Mouse (Mus musculus) layer of hippocampus, adult 9-10 months (tissue): ENCODE results near the gene Plpp1.

Experiments
- DNase-seq: peaks from one replicate; pipeline ENCODE4 v3.0.0; 2022; ENCODE audit warnings: low spot score

Gene Plpp1

DNA sequence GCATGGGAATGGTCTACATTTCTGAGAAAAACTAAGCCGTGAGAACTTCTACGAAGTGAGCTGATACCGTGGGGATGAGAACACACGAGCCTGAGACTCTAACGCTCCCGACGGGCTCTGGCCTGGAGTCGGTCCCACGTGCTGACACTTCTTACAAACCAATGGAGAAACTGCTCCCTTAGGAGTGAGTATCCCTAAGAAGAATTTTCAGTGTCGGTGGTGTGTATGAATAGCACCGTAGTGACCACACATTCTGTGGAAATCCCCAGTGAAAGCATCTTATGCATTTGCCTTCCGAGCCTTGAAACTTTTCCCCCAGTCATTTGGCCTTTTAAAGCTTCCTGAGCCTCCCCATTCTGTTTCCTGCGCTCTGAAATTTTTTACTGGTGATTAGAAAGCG, 27.7 kb upstream of the Plpp1 start:
- DNase-seq = no peak

DNA sequence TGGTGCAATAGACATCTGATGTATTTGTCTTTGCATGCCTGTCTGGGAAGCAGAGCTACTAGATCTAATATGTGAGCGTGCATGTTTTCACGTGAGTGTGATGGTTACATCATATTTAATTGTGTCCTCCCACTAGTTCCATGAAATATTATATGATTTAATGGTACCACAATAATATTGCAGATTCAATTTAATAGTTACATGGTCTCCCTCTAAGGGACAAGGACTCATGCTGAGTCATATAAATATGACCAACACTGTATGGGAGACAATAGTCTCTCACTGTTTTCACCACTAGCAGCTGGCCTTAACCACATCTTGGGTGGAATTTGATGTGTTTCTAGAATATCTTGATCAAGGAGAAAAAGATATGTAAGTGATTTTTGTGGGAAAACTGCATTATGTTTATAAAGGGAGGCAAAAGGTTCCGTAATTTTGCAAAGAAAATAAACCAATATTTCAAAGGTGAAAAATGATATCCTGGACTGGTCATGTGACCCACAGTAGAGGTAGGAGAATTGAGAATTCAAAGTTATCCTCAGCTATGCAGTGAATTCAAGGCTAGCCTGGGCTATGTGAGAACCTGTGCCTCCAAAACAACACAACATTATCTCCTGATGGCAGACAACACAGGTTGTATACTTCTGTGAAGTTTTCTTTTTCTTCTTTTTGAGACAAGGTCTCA, 26.5 kb upstream of the Plpp1 start:
- no peak for DNase-seq

DNA sequence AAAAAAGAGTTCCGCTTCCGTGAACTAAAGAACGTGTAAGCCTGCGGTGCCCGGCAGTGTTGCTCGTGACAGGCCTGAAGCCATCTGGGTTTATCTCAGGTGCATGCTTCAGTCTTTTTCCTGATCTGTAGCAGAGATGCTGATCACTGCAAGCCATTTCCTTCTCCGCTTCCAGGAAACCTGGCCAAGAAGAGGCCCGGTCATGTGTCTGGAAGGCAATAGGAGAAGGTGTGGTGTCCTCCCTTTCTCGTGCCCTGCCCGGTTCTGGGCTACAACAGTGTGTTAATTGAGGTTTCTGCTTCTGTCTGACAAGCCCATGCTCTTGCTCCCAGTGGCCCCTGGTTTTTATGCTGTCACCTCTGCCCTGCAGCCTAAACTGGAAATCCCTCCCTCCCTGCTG, 24.7 kb upstream of the Plpp1 start:
- no peak for DNase-seq

DNA sequence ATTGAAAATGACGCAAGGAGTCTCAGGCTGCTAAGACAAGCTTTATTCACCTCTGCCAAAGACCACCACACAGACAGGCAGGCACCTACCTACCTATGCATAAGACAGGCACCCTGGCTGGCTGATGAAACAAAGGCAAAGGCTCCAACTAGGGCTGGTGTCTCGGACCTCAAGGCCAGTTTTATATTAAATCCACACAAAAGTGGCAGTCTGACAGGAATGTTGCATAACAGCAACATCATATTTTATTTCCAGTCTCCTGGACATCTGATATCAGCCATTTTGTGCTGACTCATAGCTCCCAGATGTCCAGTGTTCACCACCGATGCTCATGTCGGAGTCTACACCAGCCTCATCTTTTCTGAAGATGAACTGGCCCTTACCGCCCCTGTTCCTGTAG, 22.2 kb upstream of the Plpp1 start:
- no peak for DNase-seq

DNA sequence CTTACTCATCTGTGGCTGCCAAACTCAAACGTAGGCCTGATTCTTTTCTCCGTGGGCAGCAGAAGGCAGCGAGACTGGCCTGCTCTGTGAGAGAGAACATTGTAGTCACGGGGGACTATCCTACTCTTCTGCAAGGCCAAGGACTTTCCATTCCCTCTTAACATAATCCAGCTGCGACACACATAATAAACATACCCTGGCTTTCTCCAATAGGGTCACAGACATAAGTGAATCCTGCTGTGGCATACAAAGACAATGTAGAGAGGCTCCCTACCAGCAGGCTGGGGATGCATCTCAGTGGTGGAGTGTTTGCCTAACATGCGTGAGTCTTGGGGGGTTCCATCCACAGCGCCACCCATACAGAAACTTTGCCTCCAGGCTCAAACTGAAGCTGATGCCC, 15.3 kb upstream of the Plpp1 start:
- DNase-seq = no peak

DNA sequence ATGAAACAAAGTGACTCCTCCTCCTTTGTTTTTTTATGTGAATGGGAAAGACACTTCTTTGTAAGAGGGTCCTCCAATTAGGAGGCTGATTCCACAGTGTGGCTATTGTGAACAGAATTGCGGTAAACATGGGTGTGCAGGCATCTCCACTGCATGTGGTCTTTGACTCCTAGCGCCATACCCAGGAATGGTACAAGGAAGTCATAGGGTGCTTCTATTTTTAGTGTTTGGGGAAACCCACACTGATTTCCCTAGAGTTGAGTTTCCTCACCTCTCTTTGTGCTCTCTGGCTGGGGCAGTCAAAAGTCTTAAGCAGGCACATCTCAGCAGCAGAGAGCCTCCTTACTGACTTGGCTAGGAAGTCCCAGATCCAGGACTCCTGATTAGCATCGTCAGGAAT, 14.4 kb upstream of the Plpp1 start:
- no peak for DNase-seq

DNA sequence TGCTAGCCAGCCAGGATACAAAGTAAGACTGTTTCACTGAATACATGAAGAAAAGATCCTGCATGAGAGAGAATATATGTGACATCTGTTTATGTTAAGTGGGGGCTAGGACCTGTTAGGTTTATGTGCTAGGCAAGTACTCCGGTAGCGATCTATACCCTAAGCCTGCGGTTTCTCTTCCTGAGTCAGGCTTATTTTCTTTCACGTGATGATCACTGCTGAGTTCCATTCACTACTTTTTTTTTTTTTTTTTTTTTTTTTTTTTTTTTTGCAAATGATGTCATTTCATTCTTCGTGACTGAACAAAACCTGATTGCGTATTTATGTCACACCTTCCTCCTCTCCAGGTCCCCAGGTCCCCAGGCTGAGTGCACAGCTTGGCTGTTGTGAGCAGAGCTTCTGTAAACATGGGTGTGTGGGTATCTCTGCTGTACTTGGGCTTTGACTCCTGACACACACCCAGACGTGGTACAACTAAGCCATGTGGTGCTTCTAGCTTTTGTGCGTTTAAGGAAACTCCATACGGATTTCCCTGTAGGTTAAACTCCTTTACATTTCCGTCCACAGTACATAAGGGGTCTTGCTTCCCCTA, 13.6 kb upstream of the Plpp1 start:
- DNase-seq = no peak

DNA sequence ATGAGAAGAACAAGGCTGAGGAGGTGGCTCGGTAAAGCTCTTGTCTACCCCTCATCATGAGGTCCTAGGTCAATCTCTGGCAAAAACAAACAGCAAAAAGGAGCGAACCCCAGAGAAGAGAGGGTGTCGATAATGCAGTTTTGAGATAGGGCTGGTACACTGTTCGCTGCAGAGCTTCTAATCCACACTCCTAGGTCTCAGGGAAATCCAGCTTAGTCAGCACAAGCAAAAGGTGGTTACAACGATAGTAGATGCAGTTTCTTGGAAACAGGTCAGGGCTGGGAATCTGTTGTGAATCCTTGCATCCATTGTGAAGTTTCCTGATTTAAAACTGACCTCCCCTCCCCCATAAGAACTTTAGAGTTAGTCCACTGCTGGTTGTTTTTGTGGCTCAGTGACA, 9.8 kb upstream of the Plpp1 start:
- DNase-seq = no peak

DNA sequence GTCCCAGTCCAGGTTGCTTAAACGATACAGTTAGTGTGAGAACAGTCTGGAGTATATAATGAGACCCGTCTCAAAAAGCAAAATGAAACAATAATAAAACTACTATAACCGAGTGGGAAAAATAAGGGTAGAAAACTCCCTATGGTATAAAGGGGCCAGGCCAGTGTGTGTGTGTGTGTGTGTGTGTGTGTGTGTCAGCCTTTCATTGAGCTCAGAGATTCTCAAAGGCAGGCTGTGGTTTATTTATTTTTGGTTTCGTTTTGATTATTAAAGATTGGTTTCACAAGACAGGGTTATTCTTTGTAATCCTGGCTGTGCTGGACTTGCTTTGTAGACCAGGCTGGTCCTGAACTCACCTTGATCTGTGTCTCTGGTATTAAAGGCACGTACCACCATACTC, 8.7 kb upstream of the Plpp1 start:
- DNase-seq = no peak

DNA sequence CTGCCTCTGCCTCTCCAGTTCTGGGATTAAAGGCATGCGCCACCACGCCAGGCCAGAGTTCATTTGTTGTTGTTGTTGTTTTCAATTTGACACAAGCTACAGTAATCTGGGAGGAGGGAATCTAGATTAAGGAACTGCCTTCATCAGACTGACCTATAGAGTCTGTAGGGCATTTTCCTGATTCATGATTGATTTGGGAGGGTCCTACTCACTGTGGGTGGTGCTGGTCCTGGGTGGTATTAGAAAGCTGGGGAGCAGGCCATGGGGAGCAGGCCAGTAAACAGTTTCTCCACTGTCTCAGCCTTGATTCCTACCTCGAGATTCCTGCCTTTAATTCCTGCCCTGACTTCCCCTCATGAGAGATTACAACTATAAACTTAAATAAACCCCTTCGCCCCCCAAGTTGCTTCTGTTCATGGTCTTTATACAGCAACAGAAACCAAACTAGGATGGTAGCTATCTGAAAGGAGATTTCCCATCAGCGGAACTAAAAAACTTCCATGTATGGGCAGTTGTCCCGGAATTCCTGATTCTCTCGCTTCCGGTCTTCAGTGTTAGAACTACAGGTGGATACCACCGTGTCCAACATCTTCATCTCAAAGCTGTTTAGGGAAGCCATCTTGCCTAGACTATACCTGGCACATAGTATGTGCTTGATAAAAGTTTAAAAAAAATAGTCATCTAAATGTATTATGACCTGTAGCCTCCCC, 2.2 kb upstream of the Plpp1 start:
- DNase-seq = no peak

DNA sequence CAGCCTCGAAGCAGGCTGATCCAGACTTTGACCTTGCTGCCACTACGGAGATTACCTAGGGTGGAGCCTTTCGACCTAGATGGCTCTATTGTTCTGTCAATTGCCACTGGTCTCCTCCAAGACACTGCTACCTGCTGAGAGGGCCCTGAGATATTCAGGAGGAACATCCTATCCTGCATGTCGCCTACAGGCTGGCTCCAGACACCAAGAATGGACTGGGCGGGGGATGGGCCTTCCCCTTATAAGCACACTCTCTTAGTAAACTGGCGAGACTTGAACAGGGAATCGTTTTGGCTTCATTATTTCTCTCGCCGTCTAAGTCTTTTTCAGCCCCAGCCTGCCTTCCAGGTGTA, 1.7 kb upstream of the Plpp1 start:
- no peak for DNase-seq

DNA sequence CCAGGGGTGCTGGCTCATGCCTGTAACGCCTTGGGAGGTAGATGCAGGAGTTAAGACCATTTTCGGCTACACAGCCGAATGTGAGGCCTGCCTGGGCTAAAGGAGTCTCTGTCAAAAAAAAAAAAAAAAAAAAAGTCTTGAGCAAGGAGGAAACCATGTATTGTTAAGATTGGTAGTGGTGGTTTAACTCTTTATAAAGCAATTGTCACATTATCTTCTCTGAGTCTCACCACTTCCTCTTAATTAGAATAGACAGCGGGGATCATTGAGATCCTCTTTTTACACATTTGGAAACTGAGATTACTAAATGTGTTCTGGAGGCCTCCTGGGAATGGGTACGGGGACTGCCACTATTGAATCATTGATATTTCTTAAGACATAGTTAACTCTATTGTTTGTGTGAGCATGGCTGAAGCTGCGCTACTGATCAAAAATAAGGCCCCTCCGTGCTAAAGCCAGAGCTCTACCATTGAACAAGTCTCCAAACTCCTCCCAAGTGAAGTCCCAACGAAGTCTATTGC, 811 bp upstream of the Plpp1 start:
- DNase-seq = no peak

DNA sequence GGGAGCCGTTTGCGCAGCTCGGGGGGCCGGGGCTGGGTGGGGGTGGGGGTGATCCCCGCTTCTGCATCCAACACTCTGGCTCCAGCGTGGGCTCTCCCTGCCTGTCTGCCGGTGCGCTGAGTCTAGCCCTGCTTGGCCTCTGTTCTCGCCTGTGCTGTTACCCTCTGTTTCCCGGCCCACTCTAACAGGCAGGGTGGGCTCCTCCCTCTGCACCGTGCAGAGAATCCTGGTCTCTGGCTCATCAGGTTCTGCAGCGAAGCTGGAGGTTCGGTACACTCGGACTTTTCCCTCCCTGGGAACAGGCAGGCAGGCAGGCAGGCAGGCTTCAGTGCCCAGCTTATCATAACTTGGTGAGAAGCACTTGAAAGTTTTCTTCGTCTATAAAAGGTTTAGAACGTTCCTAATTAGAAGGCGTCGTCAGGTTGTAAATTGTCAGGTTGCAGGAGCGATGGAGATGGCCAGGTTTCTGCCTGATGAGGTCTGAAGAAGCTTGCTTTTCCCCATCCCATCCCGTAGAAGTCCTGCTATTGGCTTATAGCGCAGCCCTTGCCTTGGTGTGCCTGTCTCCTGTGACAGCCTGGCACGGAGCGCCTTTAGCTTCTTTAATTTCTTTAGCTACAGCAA, 901 bp downstream of the Plpp1 start:
- DNase-seq = peak; percentile 16

DNA sequence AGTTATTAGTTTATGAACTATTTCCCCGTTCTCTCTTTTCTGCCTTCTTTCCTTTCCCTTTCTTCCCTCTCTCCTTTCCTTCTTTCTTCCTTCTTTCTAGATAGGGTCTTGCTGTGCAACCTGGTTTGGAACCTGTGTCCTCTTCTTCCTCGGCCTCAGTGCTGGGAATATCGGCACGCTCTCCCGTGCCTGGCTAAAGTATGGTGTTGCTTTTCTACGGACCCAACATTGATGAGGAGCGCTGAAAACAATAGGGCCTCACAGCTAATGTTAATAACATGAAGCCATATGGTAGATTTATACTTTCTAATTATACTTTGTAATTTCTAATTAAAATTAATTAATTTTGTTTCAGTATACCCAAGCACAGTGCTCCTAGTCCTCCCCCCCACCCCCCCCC, 2.5 kb downstream of the Plpp1 start:
- no peak for DNase-seq

DNA sequence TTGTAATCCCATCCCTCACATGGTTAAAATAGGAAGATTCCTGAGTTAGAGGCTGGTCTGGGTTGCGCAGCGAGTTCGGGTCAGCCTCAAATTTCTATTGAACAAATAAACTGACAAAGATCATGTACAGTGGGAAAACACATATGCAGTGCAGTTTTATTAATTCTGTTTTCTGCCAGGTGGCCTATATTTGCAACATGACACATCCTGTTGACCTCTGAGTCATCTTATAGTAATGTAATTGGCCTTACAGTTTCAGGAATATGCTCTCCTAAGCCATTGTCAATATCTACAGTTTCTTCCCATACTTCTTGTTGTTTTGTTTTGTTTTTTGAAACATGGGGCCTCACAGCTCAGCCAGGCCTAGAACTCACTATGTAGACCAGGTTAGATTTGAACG, 3.1 kb downstream of the Plpp1 start:
- no peak for DNase-seq

DNA sequence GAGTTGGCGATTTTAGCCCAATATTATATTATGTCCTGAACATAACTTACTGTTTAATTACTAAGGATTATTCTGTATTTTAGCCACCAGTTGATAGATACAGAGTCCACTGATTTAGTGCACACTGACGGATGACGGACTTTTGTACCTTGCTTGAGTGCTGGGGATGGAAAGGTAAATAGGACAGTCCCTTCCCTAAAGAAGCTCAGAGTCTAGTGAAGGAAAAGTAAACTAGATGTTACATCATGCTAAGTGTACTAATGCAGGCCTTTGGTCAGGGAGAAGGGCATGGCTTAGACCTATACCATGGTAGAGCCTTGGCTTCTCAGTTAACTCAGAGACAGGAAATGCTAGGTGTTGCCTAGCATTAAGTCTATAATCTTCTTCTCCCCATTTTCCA, 4.9 kb downstream of the Plpp1 start:
- no peak for DNase-seq

DNA sequence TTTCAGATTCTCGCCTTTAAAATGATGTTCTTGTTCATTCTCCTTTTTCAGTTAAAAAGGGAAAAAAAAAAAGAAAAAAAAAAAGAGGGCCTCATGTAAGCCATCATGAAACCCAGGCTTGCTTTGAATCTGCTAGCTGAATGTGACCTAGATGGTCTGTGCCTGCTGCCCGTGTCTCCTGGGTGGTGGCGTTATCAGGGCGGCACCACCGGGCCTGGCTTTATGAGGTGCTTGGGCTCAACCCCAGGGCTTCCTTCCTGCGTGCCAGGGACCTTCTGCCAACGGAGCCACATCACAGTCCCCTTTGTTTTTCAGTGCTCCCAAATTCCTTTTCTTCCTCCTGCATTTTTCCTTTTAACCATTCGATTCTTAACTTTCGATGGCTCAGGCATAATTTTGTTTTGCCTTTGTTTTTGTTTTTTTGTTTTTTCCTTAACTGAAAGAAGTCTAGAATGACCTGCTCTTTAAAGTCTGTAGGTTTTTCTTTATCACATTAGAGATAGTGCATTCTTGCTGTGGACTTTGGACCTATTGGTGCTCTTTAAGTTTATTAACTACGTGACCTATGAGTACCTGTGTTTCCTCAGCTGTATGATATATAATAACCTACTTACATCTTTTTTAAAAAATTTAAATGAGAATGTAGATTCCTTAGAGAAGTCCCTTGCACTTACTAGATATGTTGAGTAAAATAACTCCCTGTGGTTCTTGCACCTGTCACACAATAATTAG, 7.5 kb downstream of the Plpp1 start:
- no peak for DNase-seq

DNA sequence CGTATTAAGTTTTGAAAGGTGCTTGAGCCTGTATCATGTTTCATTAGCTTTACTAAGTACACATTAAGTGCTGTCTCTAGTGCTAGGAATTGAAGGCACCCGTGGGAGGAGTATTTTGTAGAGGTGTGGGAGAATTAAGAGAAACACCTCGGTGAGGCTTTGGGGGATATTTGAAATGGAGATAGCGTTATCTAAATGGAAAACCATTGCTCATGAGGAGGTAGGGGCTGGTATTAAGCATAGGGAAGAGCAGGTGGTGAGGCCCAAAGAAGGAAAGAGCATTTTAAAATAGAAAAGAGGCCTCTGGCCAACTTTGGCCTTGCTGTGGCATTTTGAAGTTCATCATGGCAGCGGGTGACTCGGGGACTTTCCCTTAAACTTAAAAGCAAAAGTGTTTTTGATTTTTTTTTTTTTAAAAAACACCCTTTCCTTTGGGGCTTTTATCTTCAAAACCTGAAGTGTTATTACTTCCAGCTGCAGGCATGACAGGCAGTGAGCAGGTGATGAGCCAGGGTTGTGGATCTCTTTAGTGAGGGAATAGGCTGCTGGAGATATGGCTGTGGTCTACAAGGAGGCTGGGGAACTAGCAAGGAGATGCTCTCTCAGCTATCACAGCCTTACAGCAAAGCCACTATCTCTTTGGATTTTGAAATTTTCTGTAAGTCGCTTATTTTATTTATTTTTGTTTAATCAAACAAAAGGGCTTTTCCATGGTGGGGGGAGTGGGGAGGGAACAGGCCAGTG, 9.1 kb downstream of the Plpp1 start:
- no peak for DNase-seq

DNA sequence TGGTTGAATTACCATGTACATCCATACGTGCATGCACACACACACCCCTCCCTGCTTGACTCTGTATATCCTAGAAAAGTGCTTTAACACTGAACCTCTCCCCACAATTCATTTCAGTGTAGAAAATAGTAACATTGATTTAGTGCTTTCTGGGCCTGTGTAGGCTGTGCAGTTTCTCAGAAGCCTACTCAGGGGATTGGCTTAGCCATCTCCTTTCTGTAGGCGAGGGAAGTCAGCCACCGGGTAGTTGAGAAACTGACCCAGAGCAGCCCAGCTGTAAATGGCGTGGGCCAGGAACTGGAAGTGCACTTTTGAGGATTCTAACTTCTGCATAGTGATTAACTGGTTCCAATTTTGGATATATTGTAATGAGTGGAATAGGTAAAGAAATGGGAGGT, 9.7 kb downstream of the Plpp1 start:
- no peak for DNase-seq

DNA sequence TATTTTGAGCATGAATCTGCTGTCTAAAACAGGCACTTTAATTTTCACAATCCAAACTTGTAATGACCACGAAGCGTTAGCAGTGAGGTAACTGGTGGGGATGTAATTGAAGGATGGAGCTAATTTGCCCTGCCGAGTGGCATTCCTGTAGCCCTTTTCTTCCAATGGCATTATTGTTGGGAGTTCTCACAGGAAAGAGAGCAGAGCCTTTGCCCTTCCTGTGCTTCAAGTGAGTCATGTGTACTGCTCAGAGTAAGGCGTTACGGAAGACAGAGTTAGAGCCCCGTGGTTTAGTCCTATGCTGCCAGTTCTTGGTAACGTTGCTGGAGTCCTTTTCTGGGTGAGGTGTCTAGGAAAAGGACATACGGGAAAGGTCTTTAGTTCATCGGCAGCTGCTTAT, 10.2 kb downstream of the Plpp1 start:
- no peak for DNase-seq

DNA sequence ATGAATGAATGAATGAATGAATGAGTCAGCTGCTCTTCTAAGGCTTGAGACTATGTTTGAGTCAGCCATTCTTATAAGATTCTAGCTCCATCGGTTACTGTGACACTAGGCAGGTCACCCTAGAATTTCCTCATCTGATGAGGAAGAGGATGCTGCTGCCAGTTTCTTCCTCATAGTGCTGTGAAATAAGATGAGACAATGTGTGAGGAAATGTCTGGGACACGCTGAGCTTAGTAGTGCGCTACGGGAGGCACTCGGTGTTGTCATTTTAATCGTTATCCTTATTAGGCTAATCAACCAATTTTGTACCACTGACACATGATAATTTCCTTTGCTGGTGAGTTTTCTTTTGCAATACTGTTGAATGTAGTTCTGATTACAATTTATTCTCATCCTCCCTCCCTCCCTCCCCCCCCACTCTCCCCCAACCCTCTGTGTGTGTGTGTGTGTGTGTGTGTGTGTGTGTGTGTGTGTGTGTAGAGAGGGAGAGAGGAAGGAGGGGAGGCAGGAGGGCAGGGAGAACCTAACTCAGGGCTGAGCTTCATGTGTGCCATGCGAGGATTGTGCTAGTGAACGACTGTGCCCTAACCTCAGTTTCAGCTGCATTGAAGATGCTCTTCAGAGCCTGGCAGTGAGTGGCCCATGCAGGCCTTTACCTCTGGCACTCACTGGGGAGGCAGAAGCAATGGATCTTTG, 11.3 kb downstream of the Plpp1 start:
- no peak for DNase-seq
